Mouse (Mus musculus) lung, postnatal 0 days (tissue): Measurements from ENCODE around the gene Ndufb4.

ENCODE experiments used
- CTCF ChIP-seq: IDR thresholded peaks from 2 replicates; pipeline ENCODE4 v1.5.1; 2016; ENCODE audit warnings: antibody characterized with exemption, mild to moderate bottlenecking
- EP300 ChIP-seq: IDR thresholded peaks from 2 replicates; pipeline ENCODE4 v1.6.1; 2016; ENCODE audit warnings: antibody characterized with exemption, mild to moderate bottlenecking, control low read depth

- TF ChIP-seq EP300 (no peak), CTCF (no peak)
Observed at GRCm38 (mm10) chr16:37697271-37697670, 43.0 kb upstream of the Ndufb4 start.
